Mouse (Mus musculus) liver, postnatal 0 days (tissue): ENCODE measurements around the gene Kif24. TPM values are rescaled to one million over a fixed set of nuclear protein-coding genes. Genes with fewer than 3 reads are reported as not detected.
A peak's percentile ranks its signal among the peaks of the same experiment; 100 is the strongest.
"Not testable (repeated sequence)": the region's sequence is repeated elsewhere in the genome, so short reads cannot be mapped to it uniquely, and the experiment has no call there.

Experiments used
- ATAC-seq: fragments of 200-750 bp; cut with Nextera tagmentation; 2 replicates; pipeline ENCODE4 v1.8.0; 2017; ENCODE audit warnings: mild to moderate bottlenecking, moderate library complexity
- DNase-seq: peaks from one replicate; pipeline ENCODE4 v3.0.0-alpha.2; 2016
- H3K27ac ChIP-seq: fragments of 300-500 bp; sonication (generic); 2 replicates; pipeline ENCODE4 v1.5.1; 2014; ENCODE audit warnings: antibody characterized with exemption, moderate library complexity, mild to moderate bottlenecking, low read depth
- H3K27me3 ChIP-seq: fragments of 300-500 bp; sonication (generic); 2 replicates; pipeline ENCODE4 v1.6.1; 2014; ENCODE audit warnings: low read length, control low read depth, mixed read lengths; ENCODE audit not compliant: insufficient read depth
- H3K36me3 ChIP-seq: fragments of 300-500 bp; sonication (generic); replicated peaks from 2 replicates; pipeline ENCODE4 v1.6.1; 2014; ENCODE audit warnings: mild to moderate bottlenecking, control low read depth, low read length, moderate library complexity, mixed read lengths; ENCODE audit not compliant: insufficient read depth
- H3K4me1 ChIP-seq: fragments of 300-500 bp; sonication (generic); 2 replicates; pipeline ENCODE4 v1.6.1; 2014; ENCODE audit warnings: antibody characterized with exemption, mild to moderate bottlenecking, control low read depth; ENCODE audit not compliant: insufficient read depth
- H3K4me2 ChIP-seq: fragments of 300-500 bp; sonication (generic); 2 replicates; pipeline ENCODE4 v1.6.1; 2014; ENCODE audit warnings: low read depth, mild to moderate bottlenecking, low read length, moderate library complexity, mixed read lengths
- H3K4me3 ChIP-seq: fragments of 300-500 bp; sonication (generic); 2 replicates; pipeline ENCODE4 v1.5.1; 2014; ENCODE audit warnings: low read depth, low read length
- H3K9ac ChIP-seq: fragments of 300-500 bp; sonication (generic); replicated peaks from 2 replicates; pipeline ENCODE4 v1.6.1; 2014; ENCODE audit warnings: mild to moderate bottlenecking, moderate library complexity
- H3K9me3 ChIP-seq: fragments of 300-500 bp; sonication (generic); 2 replicates; pipeline ENCODE4 v1.6.1; 2016; ENCODE audit warnings: mild to moderate bottlenecking, control low read depth, low read length, mixed read lengths
- CTCF ChIP-seq: sonication (generic); IDR thresholded peaks from 2 replicates; pipeline ENCODE4 v1.5.1; 2016; ENCODE audit warnings: antibody characterized with exemption, low read depth
- EP300 ChIP-seq: IDR thresholded peaks from 2 replicates; pipeline ENCODE4 v1.6.1; 2016; ENCODE audit warnings: antibody characterized with exemption, low read depth, mild to moderate bottlenecking
- WGBS: fragments of 180-500 bp; shearing (Covaris S2); extraction: QIAGEN DNeasy Blood & Tissue Kit; methylation state at CpG from one replicate; pipeline ENCODE4 v1.1.7; 2014; ENCODE audit not compliant: insufficient replicate concordance; 5-methylcytosine and 5-hydroxymethylcytosine counted together
- polyA plus RNA-seq: library from polyadenylated mRNA; unstranded; fragments of >200 nt; fragmentation: Nextera tagmentation; extraction: Ambion mirVana; gene quantifications from 2 replicates; pipeline ENCODE4 v1.2.1, GENCODE M21; 2015

Kif24 gene
- polyA plus RNA-seq, 1 experiment from 2014 or later = 2.4 TPM

DNA sequence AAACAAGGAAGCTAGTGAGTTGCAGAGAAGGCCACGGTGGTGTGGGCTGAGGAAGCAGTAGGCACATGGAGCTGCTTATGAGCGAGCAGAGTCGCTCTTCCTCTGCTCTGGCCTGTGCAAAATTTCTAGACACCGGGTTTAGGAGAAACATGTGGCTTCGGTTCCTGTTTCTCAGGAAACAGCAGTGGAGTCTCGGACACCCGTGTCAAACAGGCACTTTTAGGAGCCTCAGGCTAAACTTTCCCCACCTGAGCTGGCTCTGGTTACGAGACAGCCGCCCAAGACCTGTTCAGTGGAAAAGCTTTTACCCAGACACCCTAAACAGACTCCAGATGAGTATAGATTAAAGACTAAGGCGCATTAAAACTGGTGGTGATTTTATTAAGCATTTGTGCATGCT lies 4.5 kb upstream of the Kif24 start:
- H3K27me3 ChIP-seq = no peaks in the 10 kb centered on the region
- no peak for DNase-seq
- no peak overlapping the region for H3K27ac ChIP-seq
- no peak for ATAC-seq
- WGBS = 58% methylated on average over 10 of the region's 10 CpGs
- H3K36me3 ChIP-seq = no peaks in the 10 kb centered on the region
- no peak overlapping the region for H3K4me2 ChIP-seq
- no peak overlapping the region for H3K9ac ChIP-seq
- no peak for TF ChIP-seq CTCF
- no peak for TF ChIP-seq EP300
- no peaks in the 10 kb centered on the region for H3K9me3 ChIP-seq
- peaks cover 3% of the 10 kb centered on the region for H3K4me1 ChIP-seq
- no peak overlapping the region for H3K4me3 ChIP-seq

- H3K9me3 ChIP-seq = no peaks in the 10 kb centered on the region
Observed at GRCm38 (mm10) chr4:41468396-41469080, 3.9 kb upstream of the Kif24 start.

GRCm38 (mm10) chr4:41465287-41465665 lies 589 bp upstream of the Kif24 start:
- 6% methylated on average over 17 of the region's 17 CpGs for WGBS
- ATAC-seq = peak; percentile 56
- Histone ChIP-seq H3K4me1 (peaks cover 17% of the 10 kb centered on the region), H3K4me2 (peak overlapping the region; percentile 84), H3K36me3 (no peaks in the 10 kb centered on the region), H3K9me3 (no peaks in the 10 kb centered on the region), H3K4me3 (peak overlapping the region; percentile 94), H3K27ac (peak overlapping the region; percentile 77), H3K9ac (peak overlapping the region; percentile 76), H3K27me3 (no peaks in the 10 kb centered on the region)
- DNase-seq = no peak
- TF ChIP-seq EP300 = no peak
- no peak for TF ChIP-seq CTCF

More at GRCm38 (mm10) chr4:41468396-41469080, 3.9 kb upstream of the Kif24 start:
- no peaks in the 10 kb centered on the region for H3K36me3 ChIP-seq
- TF ChIP-seq CTCF (peak; percentile 75), EP300 (0 out of 2 replicates have a peak, but pooled peaks have one; percentile 18)
- H3K4me3 ChIP-seq = no peak overlapping the region
- 50% methylated on average over 17 of the region's 17 CpGs for WGBS
- ATAC-seq = no peak
- H3K27me3 ChIP-seq = no peaks in the 10 kb centered on the region
- no peak overlapping the region for H3K9ac ChIP-seq
- peaks cover 7% of the 10 kb centered on the region for H3K4me1 ChIP-seq
- no peak overlapping the region for H3K27ac ChIP-seq
- DNase-seq = peak; percentile 60
- H3K4me2 ChIP-seq = no peak overlapping the region

DNA sequence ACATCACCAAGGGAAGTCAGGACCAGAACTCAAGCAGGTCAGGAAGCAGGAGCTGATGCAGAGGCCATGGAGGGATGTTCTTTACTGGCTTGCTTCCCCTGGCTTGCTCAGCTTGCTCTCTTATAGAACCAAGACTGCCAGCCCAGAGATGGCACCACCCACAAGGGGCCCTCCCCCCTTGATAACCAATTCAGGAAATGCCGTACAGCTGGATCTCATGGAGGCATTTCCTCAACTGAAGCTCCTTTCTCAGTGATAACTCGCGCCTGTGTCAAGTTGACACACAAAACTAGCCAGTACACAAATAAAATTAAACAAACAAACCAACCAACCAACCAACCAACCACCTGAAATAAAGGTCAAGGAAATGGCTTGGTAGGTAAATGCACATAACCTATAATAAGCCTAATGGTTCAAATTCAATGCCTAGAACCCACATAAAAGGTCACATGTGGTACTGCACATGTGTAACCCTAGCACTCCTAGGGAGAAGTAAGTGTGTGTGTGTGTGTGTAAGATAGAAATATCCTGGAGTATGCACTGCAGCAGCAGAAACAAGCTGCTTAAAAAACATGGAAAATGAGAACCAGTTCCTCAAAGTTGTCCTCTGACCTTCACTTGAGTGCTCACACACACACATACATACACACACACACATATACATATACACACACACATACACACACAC lies 1.5 kb downstream of the Kif24 start:
- Histone ChIP-seq H3K4me1 (peaks cover 17% of the 10 kb centered on the region), H3K9ac (peak overlapping the region; percentile 85), H3K4me3 (peak overlapping the region; percentile 94), H3K27ac (peak overlapping the region; percentile 91; the same call in 1 of the 2 replicates), H3K4me2 (peak overlapping the region; percentile 86)
- not testable (repeated sequence) for DNase-seq, ATAC-seq, H3K9me3 ChIP-seq, H3K27me3 ChIP-seq, H3K36me3 ChIP-seq
- WGBS = 22% methylated on average over 3 of the region's 3 CpGs

GRCm38 (mm10) chr4:41460690-41461089 lies 4.0 kb downstream of the Kif24 start:
- DNase-seq (no peak), ATAC-seq (no peak)
- no peaks in the 10 kb centered on the region for H3K36me3 ChIP-seq
- no peak overlapping the region for H3K4me2 ChIP-seq
- no peak overlapping the region for H3K27ac ChIP-seq
- WGBS = 97% methylated on average over 1 of the region's 1 CpGs
- no peaks in the 10 kb centered on the region for H3K27me3 ChIP-seq
- no peaks in the 10 kb centered on the region for H3K9me3 ChIP-seq
- no peak overlapping the region for H3K9ac ChIP-seq
- H3K4me1 ChIP-seq = peaks cover 17% of the 10 kb centered on the region
- no peak overlapping the region for H3K4me3 ChIP-seq
- TF ChIP-seq CTCF = no peak
- no peak for TF ChIP-seq EP300

DNA sequence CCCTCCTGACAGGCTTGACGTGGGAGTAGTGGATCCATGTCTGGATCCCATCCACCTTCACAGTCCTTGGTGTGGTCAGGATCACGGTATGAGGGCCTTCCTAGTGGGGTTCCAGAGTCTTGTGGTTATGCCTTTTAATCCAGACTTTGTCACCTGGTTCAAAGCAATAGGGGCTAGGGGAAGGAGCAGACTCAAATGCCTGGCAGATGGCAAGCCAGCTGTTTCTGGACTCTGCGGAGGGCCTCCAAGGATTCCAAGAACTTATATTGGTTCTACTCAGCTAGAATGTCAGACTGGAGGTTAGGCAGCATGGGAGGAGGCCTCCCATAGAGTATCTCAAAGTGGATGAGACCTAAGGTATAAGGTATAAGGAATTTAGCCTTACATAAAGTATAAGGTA lies 17.1 kb downstream of the Kif24 start:
- no peak overlapping the region for H3K27ac ChIP-seq
- WGBS = 92% methylated on average over 3 of the region's 3 CpGs
- ATAC-seq (no peak), DNase-seq (no peak)
- no peaks in the 10 kb centered on the region for H3K36me3 ChIP-seq
- no peaks in the 10 kb centered on the region for H3K9me3 ChIP-seq
- H3K4me2 ChIP-seq = no peak overlapping the region
- no peaks in the 10 kb centered on the region for H3K27me3 ChIP-seq
- no peak overlapping the region for H3K4me3 ChIP-seq
- TF ChIP-seq CTCF = no peak
- no peak for TF ChIP-seq EP300
- no peak overlapping the region for H3K9ac ChIP-seq
- H3K4me1 ChIP-seq = no peaks in the 10 kb centered on the region
